In genomic region chr12:73223872-73224271, GRCm38 (mm10) we compare ENCODE assay signal across 27 mouse cellular contexts.
DNase-seq lines count a peak whose midpoint lies in the region; ATAC-seq and TF ChIP-seq lines count a peak whose summit lies in the region.
"Had no signal": no experiment of that assay in that cellular context is flagged by ENCODE, and none has a peak within 500 bp of the region (broad histone marks: within the 10 kb centered on the region; RNA-seq: fewer than 3 reads in every experiment).

No protein-coding gene starts in this region.

- WGBS in kidney, adult 2 months: 75% methylated on average over 6 of the region's 6 CpGs
- WGBS in lung, embryonic 15.5 days: 34% methylated on average over 6 of the region's 6 CpGs
- WGBS in limb, embryonic 13.5 days: 42% methylated on average over 6 of the region's 6 CpGs

- H3K4me3 ChIP-seq in kidney, adult 2 months (ENCODE audit: insufficient read depth, low read depth, low read length): no peak overlapping the region
- H3K4me3 ChIP-seq in lung, embryonic 15.5 days: no peak overlapping the region
- no peak overlapping the region for H3K4me3 ChIP-seq in brown adipose tissue, adult 24 weeks (ENCODE audit: insufficient read depth, low read depth, low read length)
- no peak overlapping the region for H3K4me3 ChIP-seq in limb, embryonic 13.5 days
- H3K4me3 ChIP-seq: forebrain, embryonic 12.5 days; heart, embryonic 15.5 days; hindbrain, embryonic 13.5 days; midbrain, embryonic 10.5 days; myocyte; neural tube, embryonic 13.5 days; stomach, embryonic 15.5 days had no signal

- H3K27me3 ChIP-seq in kidney, adult 2 months (replicated peaks; ENCODE audit: control insufficient read depth, insufficient read depth, low read length): no peaks in the 10 kb centered on the region
- H3K27me3 ChIP-seq in lung, embryonic 15.5 days: no peaks in the 10 kb centered on the region
- no peaks in the 10 kb centered on the region for H3K27me3 ChIP-seq in limb, embryonic 13.5 days
- H3K27me3 ChIP-seq: forebrain, embryonic 12.5 days; heart, embryonic 15.5 days; hindbrain, embryonic 13.5 days; neural tube, embryonic 13.5 days; Patski; stomach, embryonic 15.5 days had no signal

- no peaks in the 10 kb centered on the region for H3K4me1 ChIP-seq in kidney, adult 2 months (ENCODE audit: control insufficient read depth, insufficient read depth, low read length)
- H3K4me1 ChIP-seq in lung, embryonic 15.5 days: no peaks in the 10 kb centered on the region
- no peaks in the 10 kb centered on the region for H3K4me1 ChIP-seq in brown adipose tissue, adult 24 weeks (ENCODE audit: control insufficient read depth, insufficient read depth, insufficient read length, low read length)
- 0 out of 2 replicates have a peak, but pooled peaks cover 3% of the 10 kb centered on the region for H3K4me1 ChIP-seq in limb, embryonic 13.5 days
- H3K4me1 ChIP-seq: forebrain, embryonic 12.5 days; heart, embryonic 15.5 days; hindbrain, embryonic 13.5 days; midbrain, embryonic 10.5 days; neural tube, embryonic 13.5 days; stomach, embryonic 15.5 days had no signal

- H3K9ac ChIP-seq in lung, embryonic 15.5 days: no peak overlapping the region
- no peak overlapping the region for H3K9ac ChIP-seq in limb, embryonic 13.5 days
- H3K9ac ChIP-seq: forebrain, embryonic 12.5 days; heart, embryonic 15.5 days; hindbrain, embryonic 13.5 days; liver, embryonic 14.5 days; neural tube, embryonic 13.5 days; stomach, embryonic 15.5 days had no signal

- no peak for TF ChIP-seq CTCF in kidney, adult 2 months (conservative IDR thresholded peaks at IDR 0.05; ENCODE audit: insufficient read depth, insufficient read length, low read depth, low read length)

- TF ChIP-seq POLR2A in kidney, adult 2 months (IDR thresholded peaks at IDR 0.05; ENCODE audit: low read depth, low read length): no peak

- H3K36me3 ChIP-seq in kidney, adult 2 months (ENCODE audit: control insufficient read depth, insufficient read depth, low read length): peaks cover 3% of the 10 kb centered on the region; the same call in 1 of the 2 replicates
- H3K36me3 ChIP-seq in lung, embryonic 15.5 days: peaks cover 12% of the 10 kb centered on the region; the same call in 1 of the 2 replicates
- peaks cover 14% of the 10 kb centered on the region for H3K36me3 ChIP-seq in limb, embryonic 13.5 days

- no peak overlapping the region for H3K4me2 ChIP-seq in lung, embryonic 15.5 days
- H3K4me2 ChIP-seq in limb, embryonic 13.5 days (replicated peaks): no peak overlapping the region
- H3K4me2 ChIP-seq: forebrain, embryonic 12.5 days; heart, embryonic 15.5 days; hindbrain, embryonic 13.5 days; neural tube, embryonic 13.5 days; stomach, embryonic 15.5 days had no signal

- H3K9me3 ChIP-seq in lung, embryonic 15.5 days: no peaks in the 10 kb centered on the region
- no peaks in the 10 kb centered on the region for H3K9me3 ChIP-seq in limb, embryonic 13.5 days
- H3K9me3 ChIP-seq: forebrain, embryonic 12.5 days; heart, embryonic 15.5 days; hindbrain, embryonic 13.5 days; midbrain, embryonic 10.5 days; neural tube, embryonic 13.5 days; stomach, embryonic 15.5 days had no signal

- peak; percentile 82; the same call in 1 of the 2 replicates for ATAC-seq in lung, embryonic 15.5 days (ENCODE audit: borderline replicate concordance, extremely low read depth, low FRiP score, low TSS enrichment)
- ATAC-seq in limb, embryonic 13.5 days (ENCODE audit: low FRiP score, low read depth): 0 out of 2 replicates have a peak, but pooled peaks have one; percentile 28
- no peak for ATAC-seq in CD4-positive, CD25-positive, alpha-beta regulatory T cell, adult 4 months
- ATAC-seq: midbrain, embryonic 16.5 days; Patski had no signal

- peak; percentile 6 for DNase-seq in kidney, adult 2 months
- DNase-seq in kidney, adult 11 months: no peak
- no peak for DNase-seq in lung, postnatal 25 days (ENCODE audit: low spot score)
- DNase-seq in ovary, postnatal 36 days (ENCODE audit: low spot score): no peak
- DNase-seq: adrenal gland, adult 2 months; cerebellum, adult 18-20 months; cerebellum, postnatal 14 days; heart, postnatal 36 days; kidney, adult 18-20 months; layer of hippocampus, adult 9-11 months; left cerebral cortex, postnatal 4 days; thymus, adult 18-20 months; thymus, postnatal 4 days had no signal

- H3K27ac ChIP-seq in kidney, adult 2 months (ENCODE audit: insufficient read depth, low read depth, low read length): no peak overlapping the region
- H3K27ac ChIP-seq in lung, embryonic 15.5 days: no peak overlapping the region
- H3K27ac ChIP-seq in brown adipose tissue, adult 24 weeks (replicated peaks; ENCODE audit: low read depth, low read length): peak overlapping the region; percentile 44; the same call in 1 of the 2 replicates
- no peak overlapping the region for H3K27ac ChIP-seq in limb, embryonic 13.5 days
- H3K27ac ChIP-seq: forebrain, embryonic 12.5 days; heart, embryonic 15.5 days; hindbrain, embryonic 13.5 days; liver, embryonic 14.5 days; midbrain, embryonic 10.5 days; neural tube, embryonic 13.5 days; stomach, embryonic 15.5 days had no signal
